Mouse (Mus musculus) lung, adult 2 months (tissue): ENCODE measurements around the gene Cops2. TPM values are rescaled to one million over a fixed set of nuclear protein-coding genes. Genes with fewer than 3 reads are reported as not detected.

ENCODE experiments used
- DNase-seq: peaks from one replicate; pipeline ENCODE4 v3.0.0; 2022
- H3K4me1 ChIP-seq: fragments of 200-500 bp; 2 replicates; pipeline ENCODE4 v1.6.1; 2011; ENCODE audit warnings: low read length; ENCODE audit not compliant: control insufficient read depth, insufficient read depth
- H3K4me3 ChIP-seq: fragments of 200-500 bp; replicated peaks from 2 replicates; pipeline ENCODE3; 2011; ENCODE audit warnings: low read depth, mild to moderate bottlenecking, control low read depth, low read length; ENCODE audit errors: extremely low read depth
- CTCF ChIP-seq: fragments of 200-500 bp; IDR thresholded peaks from 2 replicates; pipeline ENCODE4 v1.5.1; 2011; ENCODE audit warnings: mild to moderate bottlenecking, low read length, control low read depth; ENCODE audit not compliant: insufficient read depth
- POLR2A ChIP-seq: fragments of 200-500 bp; IDR thresholded peaks from 2 replicates; pipeline ENCODE4 v1.6.1; 2011; ENCODE audit warnings: low read depth, mild to moderate bottlenecking, control low read depth, low read length, borderline replicate concordance; ENCODE audit errors: extremely low read depth
- WGBS: fragments of 180-500 bp; shearing (Covaris S2); methylation state at CpG from one replicate; pipeline ENCODE4 v1.1.7; 2018; 5-methylcytosine and 5-hydroxymethylcytosine counted together
- polyA plus RNA-seq: library from polyadenylated mRNA; depleted of rRNA; stranded (reverse); fragments of >200 nt; gene quantifications from 2 replicates; pipeline ENCODE4 v1.2.3, GENCODE M21; 2012

Cops2 gene
- polyA plus RNA-seq, 1 experiment: 9.4 TPM

- no peak for DNase-seq
- Histone ChIP-seq H3K4me3 (no peak overlapping the region), H3K4me1 (peaks cover 6% of the 10 kb centered on the region)
- TF ChIP-seq CTCF (no peak), POLR2A (no peak)
- WGBS: 47% methylated on average over 4 of the region's 4 CpGs
These were observed 27.1 kb upstream of the Cops2 start for GRCm38 (mm10) chr2:125885891-125886576.

GRCm38 (mm10) chr2:125870159-125870558 lies 11.2 kb upstream of the Cops2 start:
- H3K4me1 ChIP-seq: peaks cover 4% of the 10 kb centered on the region
- no peak overlapping the region for H3K4me3 ChIP-seq
- DNase-seq: no peak
- WGBS: 57% methylated on average over 3 of the region's 3 CpGs
- no peak for TF ChIP-seq POLR2A
- no peak for TF ChIP-seq CTCF

DNA sequence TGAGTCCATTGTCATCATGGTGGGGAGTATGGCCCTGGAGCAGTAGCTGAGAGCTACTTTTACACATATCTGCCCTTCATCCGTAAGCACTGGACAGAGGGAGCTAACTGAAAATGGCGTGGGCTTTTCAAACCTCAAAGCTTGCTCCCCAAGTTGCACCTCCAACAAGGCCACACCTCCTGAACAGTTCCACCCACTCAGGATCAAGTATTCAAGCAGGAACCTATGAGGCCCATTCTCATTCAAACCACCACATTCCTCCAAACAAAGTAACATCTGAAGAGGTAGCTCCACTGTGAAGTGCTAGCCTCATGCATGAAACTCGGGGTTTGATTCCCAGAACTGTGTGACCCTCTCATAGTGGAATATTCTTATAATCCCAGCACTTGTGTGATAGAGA lies 9.4 kb upstream of the Cops2 start:
- Histone ChIP-seq H3K4me3 (no peak overlapping the region), H3K4me1 (peaks cover 4% of the 10 kb centered on the region)
- TF ChIP-seq CTCF (no peak), POLR2A (no peak)
- 82% methylated on average over 3 of the region's 3 CpGs for WGBS
- DNase-seq: no peak

DNA sequence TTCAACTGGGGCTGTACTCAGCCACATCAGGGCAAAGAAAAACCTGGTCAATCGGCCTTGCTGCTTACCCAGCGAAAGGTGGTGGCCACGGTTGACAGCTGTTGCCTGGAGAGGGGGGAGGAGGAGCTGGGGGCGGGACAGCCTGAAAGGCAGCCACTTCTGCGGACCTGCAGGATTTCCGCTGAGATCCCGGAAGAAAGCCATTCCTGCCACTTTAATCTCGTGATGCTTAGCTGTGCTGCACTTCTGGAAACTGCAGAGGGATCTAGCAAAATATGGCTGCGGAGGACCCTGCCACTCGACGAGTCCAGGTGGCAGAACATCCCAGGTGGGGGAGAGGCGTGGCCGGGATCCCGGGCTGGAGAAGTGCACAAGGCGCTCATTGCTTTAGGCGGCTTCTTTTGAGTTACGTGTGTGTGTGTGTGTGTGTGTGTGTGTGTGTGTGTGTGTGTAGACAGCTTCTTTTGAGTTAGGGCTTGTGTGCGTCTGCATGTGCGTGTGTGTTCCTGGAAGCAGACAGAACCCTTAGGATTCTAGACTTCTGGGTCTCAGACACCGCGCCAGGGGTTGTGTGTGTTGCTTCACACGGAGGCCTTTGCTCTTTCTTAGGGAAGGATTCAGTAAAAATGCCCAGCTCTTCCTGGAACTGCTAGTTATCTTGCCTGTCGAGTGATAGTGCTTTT lies 7.3 kb upstream of the Cops2 start:
- peak; percentile 63 for DNase-seq
- Histone ChIP-seq H3K4me3 (peak overlapping the region; percentile 87), H3K4me1 (peaks cover 4% of the 10 kb centered on the region)
- WGBS: 4% methylated on average over 23 of the region's 23 CpGs
- 0 out of 2 replicates have a peak, but pooled peaks have one; percentile 23 for TF ChIP-seq POLR2A
- no peak for TF ChIP-seq CTCF

DNA sequence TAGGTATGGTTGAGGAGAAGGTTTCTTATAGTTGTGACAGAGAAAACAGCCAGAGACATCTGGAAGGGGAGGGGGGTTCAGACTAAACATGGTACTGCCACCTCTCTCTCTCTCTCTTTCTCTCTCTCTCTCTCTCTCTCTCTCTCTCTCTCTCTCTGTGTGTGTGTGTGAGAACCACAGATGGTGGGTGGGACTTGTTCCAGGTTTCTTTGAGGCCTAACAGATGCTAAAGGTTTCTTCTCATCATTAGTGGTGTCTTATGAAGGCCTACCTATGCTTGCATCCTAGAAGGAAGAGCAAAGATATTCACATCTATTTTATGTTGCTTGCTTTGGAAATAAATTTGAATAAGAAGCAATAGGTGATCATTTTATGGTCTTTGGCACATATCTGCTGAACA lies 6.6 kb upstream of the Cops2 start:
- DNase-seq: no peak
- Histone ChIP-seq H3K4me1 (peaks cover 4% of the 10 kb centered on the region), H3K4me3 (no peak overlapping the region)
- TF ChIP-seq POLR2A (no peak), CTCF (no peak)

- H3K4me3 ChIP-seq: no peak overlapping the region
- no peak for DNase-seq
- TF ChIP-seq POLR2A (no peak), CTCF (no peak)
- H3K4me1 ChIP-seq: peaks cover 4% of the 10 kb centered on the region
- WGBS: 90% methylated on average over 1 of the region's 1 CpGs
These were observed 5.6 kb upstream of the Cops2 start for GRCm38 (mm10) chr2:125864551-125864950.

DNA sequence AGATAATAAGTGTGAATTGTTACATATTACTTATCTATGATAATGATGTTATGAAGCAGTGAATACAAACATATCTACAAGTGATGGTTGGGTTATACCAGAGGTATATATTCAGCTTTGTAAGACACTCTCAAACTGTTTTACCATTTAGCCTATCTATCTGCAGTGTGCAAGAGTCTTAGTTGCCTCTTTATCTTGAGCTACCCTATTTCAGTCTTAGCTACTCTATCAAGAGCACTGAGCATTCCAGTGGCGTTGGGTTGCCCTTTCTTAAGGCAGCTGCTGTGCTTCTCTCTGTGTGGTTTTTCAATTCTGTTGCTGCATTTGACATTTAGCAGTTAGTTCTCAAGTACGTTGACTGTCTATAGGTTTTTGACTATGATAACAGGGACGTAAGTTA lies 4.9 kb upstream of the Cops2 start:
- Histone ChIP-seq H3K4me3 (no peak overlapping the region), H3K4me1 (peaks cover 4% of the 10 kb centered on the region)
- TF ChIP-seq POLR2A: no peak
- WGBS: 81% methylated on average over 3 of the region's 3 CpGs
- DNase-seq: no peak

DNA sequence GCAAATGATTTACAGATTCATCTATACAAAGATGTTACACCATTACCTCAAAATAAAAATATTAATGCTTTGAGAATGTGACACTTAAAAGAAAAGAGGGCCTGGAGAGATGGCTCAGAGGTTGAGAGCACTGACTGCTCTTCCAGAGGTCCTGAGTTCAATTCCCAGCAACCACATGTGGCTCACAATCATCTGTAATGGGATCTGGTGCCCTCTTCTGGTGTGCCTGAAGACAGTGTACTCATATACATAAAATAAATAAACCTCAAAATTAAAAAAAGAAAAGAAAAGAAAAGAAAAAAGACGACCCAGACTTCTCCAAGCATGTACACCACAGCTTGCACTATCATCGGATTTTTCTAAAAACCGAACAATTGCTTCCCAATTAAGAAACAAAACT lies 1.2 kb downstream of the Cops2 start:
- no peak for TF ChIP-seq POLR2A
- no peak for TF ChIP-seq CTCF
- Histone ChIP-seq H3K4me3 (no peak overlapping the region), H3K4me1 (no peaks in the 10 kb centered on the region)
- DNase-seq: no peak
- WGBS: 35% methylated on average over 3 of the region's 3 CpGs

- Histone ChIP-seq H3K4me3 (no peak overlapping the region), H3K4me1 (no peaks in the 10 kb centered on the region)
- DNase-seq: no peak
- TF ChIP-seq CTCF (no peak), POLR2A (no peak)
- WGBS: 71% methylated on average over 2 of the region's 2 CpGs
These were observed 7.7 kb downstream of the Cops2 start for GRCm38 (mm10) chr2:125851237-125851636.

DNA sequence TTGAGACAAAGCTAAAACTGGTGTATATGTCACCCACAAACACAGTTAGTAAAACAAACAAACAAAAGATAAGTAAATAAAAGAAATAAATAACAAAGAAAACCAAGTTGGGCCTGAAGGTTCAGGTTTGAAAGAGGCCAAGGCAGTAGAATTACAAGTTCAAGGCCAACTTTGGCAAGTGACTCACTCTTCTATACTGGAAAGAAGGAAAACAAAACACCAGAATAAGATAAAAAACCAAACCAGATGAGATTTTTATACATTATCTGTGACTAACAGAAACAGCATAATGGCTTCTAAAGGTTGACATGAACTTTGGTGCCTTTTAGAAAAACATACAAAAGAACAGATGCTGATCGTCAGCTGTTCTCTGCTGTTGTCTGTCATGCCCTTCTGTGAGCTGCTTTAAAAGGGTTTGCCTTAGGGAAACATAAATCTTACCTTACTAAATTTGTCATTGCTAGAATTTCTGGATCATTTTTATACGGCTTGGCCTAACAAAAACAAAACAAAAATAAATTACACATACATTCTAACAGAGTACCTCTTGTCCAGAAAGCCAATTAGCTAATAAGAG lies 20.1 kb downstream of the Cops2 start:
- no peak overlapping the region for H3K4me3 ChIP-seq
- 81% methylated on average over 2 of the region's 2 CpGs for WGBS
- DNase-seq: no peak
- TF ChIP-seq POLR2A: no peak
- TF ChIP-seq CTCF: no peak
- H3K4me1 ChIP-seq: no peaks in the 10 kb centered on the region

- TF ChIP-seq CTCF: no peak
- TF ChIP-seq POLR2A: no peak
- WGBS: 90% methylated on average over 7 of the region's 7 CpGs
- Histone ChIP-seq H3K4me3 (no peak overlapping the region), H3K4me1 (no peaks in the 10 kb centered on the region)
- no peak for DNase-seq
These were observed 20.8 kb downstream of the Cops2 start for GRCm38 (mm10) chr2:125838091-125838490.
